Mouse (Mus musculus) E14TG2a.4 (cell line): Measurements from ENCODE around the gene Elof1.

Source experiments
- H3K27me3 ChIP-seq: 2 replicates; pipeline ENCODE4 v1.6.1; 2014; ENCODE audit warnings: low read length, control low read depth; ENCODE audit not compliant: insufficient read depth
- H3K36me3 ChIP-seq: 2 replicates; pipeline ENCODE4 v1.6.1; 2014; ENCODE audit warnings: low read length, control low read depth; ENCODE audit not compliant: insufficient read depth
- H3K4me1 ChIP-seq: replicated peaks from 2 replicates; pipeline ENCODE4 v1.6.1; 2014; ENCODE audit warnings: low read depth, low read length, control low read depth
- H3K4me3 ChIP-seq: replicated peaks from 2 replicates; pipeline ENCODE4 v1.5.1; 2014; ENCODE audit warnings: mild to moderate bottlenecking, low read length
- H3K9me3 ChIP-seq: 2 replicates; pipeline ENCODE4 v1.6.1; 2014; ENCODE audit warnings: low read length, control low read depth
- CTCF ChIP-seq: conservative IDR thresholded peaks from 2 replicates; pipeline ENCODE4 v1.5.1; 2014; ENCODE audit warnings: low read length
- NANOG ChIP-seq: IDR thresholded peaks from 2 replicates; pipeline ENCODE4 v1.6.1; 2014; ENCODE audit warnings: borderline replicate concordance, low read length, mixed read lengths
- POU5F1 ChIP-seq: IDR thresholded peaks from 2 replicates; pipeline ENCODE4 v1.6.1; 2014; ENCODE audit warnings: low read length, borderline replicate concordance

Gene Elof1

GRCm38 (mm10) chr9:22066433-22066832 lies 50.5 kb downstream of the Elof1 start:
- Histone ChIP-seq H3K27me3 (no peaks in the 10 kb centered on the region), H3K9me3 (no peaks in the 10 kb centered on the region), H3K4me3 (no peak overlapping the region), H3K4me1 (peaks cover 34% of the 10 kb centered on the region), H3K36me3 (peaks cover 84% of the 10 kb centered on the region)
- no peak for TF ChIP-seq POU5F1
- peak; percentile 89 for TF ChIP-seq CTCF

DNA sequence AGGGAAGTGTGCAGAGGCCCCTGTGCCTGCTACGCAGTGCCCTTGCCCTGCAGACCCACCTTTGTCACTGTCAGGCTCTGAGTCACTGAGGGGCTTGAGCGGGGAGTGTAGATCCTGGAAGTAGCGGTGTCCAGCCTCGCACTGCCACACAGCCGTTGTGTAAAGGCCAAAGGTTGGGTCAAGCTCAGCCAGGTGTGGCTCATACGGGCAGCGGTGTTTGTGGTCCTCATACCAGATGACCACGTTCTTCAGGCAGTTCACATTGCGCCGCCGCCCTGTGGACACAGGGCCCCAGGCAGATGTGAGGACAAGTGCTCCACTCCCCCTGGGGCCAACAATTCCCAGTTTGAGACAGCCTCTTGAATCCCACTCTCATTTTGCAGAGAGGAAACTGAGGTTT lies 51.3 kb downstream of the Elof1 start:
- TF ChIP-seq POU5F1 (no peak), NANOG (no peak), CTCF (no peak)
- H3K4me3 ChIP-seq = no peak overlapping the region
- peaks cover 92% of the 10 kb centered on the region for H3K36me3 ChIP-seq
- peaks cover 33% of the 10 kb centered on the region for H3K4me1 ChIP-seq
- H3K27me3 ChIP-seq = no peaks in the 10 kb centered on the region
- no peaks in the 10 kb centered on the region for H3K9me3 ChIP-seq

DNA sequence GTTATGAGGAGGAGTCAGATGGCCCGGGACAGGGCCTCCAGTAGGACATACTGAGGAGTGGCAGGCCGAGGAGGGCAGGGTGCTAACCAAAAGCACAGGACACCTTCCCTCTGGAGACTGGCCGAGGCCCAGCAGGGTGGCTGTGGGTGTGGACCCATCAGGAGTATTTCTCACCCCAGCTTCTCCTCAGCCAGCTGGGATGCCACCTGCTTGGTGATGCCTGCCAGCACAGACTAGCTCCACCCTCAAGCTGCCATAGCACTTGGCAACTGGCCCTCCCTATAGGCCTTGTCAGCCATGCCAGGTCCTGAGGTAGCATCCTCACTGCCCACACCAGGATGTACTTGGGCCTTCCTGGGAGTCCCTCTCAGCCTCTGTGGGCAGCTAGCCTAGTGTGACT lies 52.6 kb downstream of the Elof1 start:
- H3K27me3 ChIP-seq = no peaks in the 10 kb centered on the region
- no peak overlapping the region for H3K4me3 ChIP-seq
- H3K4me1 ChIP-seq = peaks cover 25% of the 10 kb centered on the region
- no peaks in the 10 kb centered on the region for H3K9me3 ChIP-seq
- TF ChIP-seq CTCF = no peak
- no peak for TF ChIP-seq POU5F1
- TF ChIP-seq NANOG = no peak
- H3K36me3 ChIP-seq = peaks cover 92% of the 10 kb centered on the region
